Mouse (Mus musculus) midbrain, embryonic 13.5 days (tissue): ENCODE data around the gene Metap1. TPM values are rescaled to one million over a fixed set of nuclear protein-coding genes. Genes with fewer than 3 reads are reported as not detected.

Source experiments
- ATAC-seq: fragments of 200-750 bp; cut with Nextera tagmentation; 2 replicates; pipeline ENCODE4 v1.8.0; 2017; ENCODE audit warnings: mild to moderate bottlenecking, moderate TSS enrichment, moderate library complexity
- H3K27ac ChIP-seq: fragments of 300-500 bp; sonication (generic); 2 replicates; pipeline ENCODE4 v1.5.1; 2015; ENCODE audit warnings: inconsistent platforms, mild to moderate bottlenecking, moderate library complexity
- H3K27me3 ChIP-seq: fragments of 300-500 bp; sonication (generic); 2 replicates; pipeline ENCODE4 v1.6.1; 2015; ENCODE audit warnings: mild to moderate bottlenecking, inconsistent platforms
- H3K36me3 ChIP-seq: fragments of 300-500 bp; sonication (generic); 2 replicates; pipeline ENCODE4 v1.6.1; 2015; ENCODE audit warnings: mild to moderate bottlenecking, inconsistent platforms
- H3K4me1 ChIP-seq: fragments of 300-500 bp; sonication (generic); replicated peaks from 2 replicates; pipeline ENCODE4 v1.6.1; 2015; ENCODE audit warnings: inconsistent platforms
- H3K4me2 ChIP-seq: fragments of 300-500 bp; sonication (generic); replicated peaks from 2 replicates; pipeline ENCODE4 v1.6.1; 2015; ENCODE audit warnings: moderate library complexity, mild to moderate bottlenecking, inconsistent platforms
- H3K4me3 ChIP-seq: fragments of 300-500 bp; sonication (generic); replicated peaks from 2 replicates; pipeline ENCODE4 v1.5.1; 2015; ENCODE audit warnings: mild to moderate bottlenecking, inconsistent platforms
- H3K9ac ChIP-seq: fragments of 300-500 bp; sonication (generic); replicated peaks from 2 replicates; pipeline ENCODE4 v1.6.1; 2015; ENCODE audit warnings: mild to moderate bottlenecking, inconsistent platforms
- H3K9me3 ChIP-seq: fragments of 300-500 bp; sonication (generic); 2 replicates; pipeline ENCODE4 v1.6.1; 2016; ENCODE audit warnings: mild to moderate bottlenecking, inconsistent platforms
- WGBS: fragments of 180-500 bp; shearing (Covaris S2); methylation state at CpG from one replicate; pipeline ENCODE4 v1.1.7; 2015; 5-methylcytosine and 5-hydroxymethylcytosine counted together
- polyA plus RNA-seq: library from polyadenylated mRNA; unstranded; fragments of >200 nt; fragmentation: Nextera tagmentation; extraction: Ambion mirVana; gene quantifications from 2 replicates; pipeline ENCODE4 v1.2.1, GENCODE M21; 2015

The Metap1 gene
- polyA plus RNA-seq, result 43.4 and 46.6 TPM in 2 replicates

- WGBS, result under 1% methylated on average over 63 of the region's 65 CpGs
Observed at GRCm38 (mm10) chr3:138489327-138490033, at the start of gene Metap1. Gene Metap1 (minus strand): TSS chr3:138489515.

GRCm38 (mm10) chr3:138536031-138536430 is 46.7 kb upstream of the Metap1 start:
- H3K4me1 ChIP-seq, result peaks cover 11% of the 10 kb centered on the region
- no peak overlapping the region for H3K9ac ChIP-seq
- H3K36me3 ChIP-seq, result no peaks in the 10 kb centered on the region
- H3K4me2 ChIP-seq, result no peak overlapping the region
- no peak overlapping the region for H3K27ac ChIP-seq
- no peaks in the 10 kb centered on the region for H3K27me3 ChIP-seq
- WGBS, result 100% methylated on average over 2 of the region's 2 CpGs
- H3K4me3 ChIP-seq, result no peak overlapping the region
- H3K9me3 ChIP-seq, result no peaks in the 10 kb centered on the region
- no peak for ATAC-seq

More at GRCm38 (mm10) chr3:138489327-138490033, at the start of gene Metap1:
- Histone ChIP-seq H3K4me1 (peaks cover 15% of the 10 kb centered on the region), H3K36me3 (peaks cover 13% of the 10 kb centered on the region), H3K27ac (peak within 1 kb of the TSS; percentile 83), H3K9me3 (no peaks in the 10 kb centered on the region), H3K4me2 (peak within 1 kb of the TSS; percentile 61), H3K4me3 (peak within 1 kb of the TSS; percentile 88), H3K9ac (peak within 1 kb of the TSS; percentile 88), H3K27me3 (no peaks in the 10 kb centered on the region)
- peak; percentile 99 for ATAC-seq

GRCm38 (mm10) chr3:138532764-138533163 is 43.4 kb upstream of the Metap1 start:
- Histone ChIP-seq H3K9ac (no peak overlapping the region), H3K4me3 (no peak overlapping the region), H3K4me1 (peaks cover 36% of the 10 kb centered on the region), H3K27ac (no peak overlapping the region), H3K4me2 (no peak overlapping the region), H3K9me3 (no peaks in the 10 kb centered on the region), H3K36me3 (no peaks in the 10 kb centered on the region), H3K27me3 (no peaks in the 10 kb centered on the region)
- 80% methylated on average over 2 of the region's 2 CpGs for WGBS
- no peak for ATAC-seq

- no peak overlapping the region for H3K9ac ChIP-seq
- 66% methylated on average over 12 of the region's 12 CpGs for WGBS
- H3K27me3 ChIP-seq, result no peaks in the 10 kb centered on the region
- ATAC-seq, result no peak
- no peaks in the 10 kb centered on the region for H3K9me3 ChIP-seq
- H3K36me3 ChIP-seq, result no peaks in the 10 kb centered on the region
- H3K4me1 ChIP-seq, result peaks cover 36% of the 10 kb centered on the region
- no peak overlapping the region for H3K4me2 ChIP-seq
- H3K4me3 ChIP-seq, result no peak overlapping the region
- no peak overlapping the region for H3K27ac ChIP-seq
Observed at GRCm38 (mm10) chr3:138531479-138532181, 42.3 kb upstream of the Metap1 start.

- Histone ChIP-seq H3K4me3 (no peak overlapping the region), H3K4me1 (peaks cover 43% of the 10 kb centered on the region), H3K27ac (no peak overlapping the region), H3K27me3 (peaks cover 2% of the 10 kb centered on the region), H3K36me3 (no peaks in the 10 kb centered on the region), H3K4me2 (no peak overlapping the region), H3K9ac (no peak overlapping the region), H3K9me3 (no peaks in the 10 kb centered on the region)
- no peak for ATAC-seq
- 84% methylated on average over 8 of the region's 8 CpGs for WGBS
Observed at GRCm38 (mm10) chr3:138530578-138531478, 41.5 kb upstream of the Metap1 start.

- H3K4me2 ChIP-seq, result peak overlapping the region; percentile 72
- WGBS, result 1% methylated on average over 16 of the region's 16 CpGs
- H3K4me3 ChIP-seq, result peak overlapping the region; percentile 99
- peak overlapping the region; percentile 94 for H3K9ac ChIP-seq
- H3K27me3 ChIP-seq, result peaks cover 12% of the 10 kb centered on the region
- peaks cover 44% of the 10 kb centered on the region for H3K4me1 ChIP-seq
- peak overlapping the region; percentile 97 for H3K27ac ChIP-seq
- H3K36me3 ChIP-seq, result no peaks in the 10 kb centered on the region
- no peak for ATAC-seq
- no peaks in the 10 kb centered on the region for H3K9me3 ChIP-seq
Observed at GRCm38 (mm10) chr3:138528265-138528664, 39.0 kb upstream of the Metap1 start.

GRCm38 (mm10) chr3:138527667-138528231 is 38.4 kb upstream of the Metap1 start:
- H3K4me3 ChIP-seq, result peak overlapping the region; percentile 99
- 0% methylated on average over 40 of the region's 64 CpGs for WGBS
- H3K36me3 ChIP-seq, result no peaks in the 10 kb centered on the region
- peaks cover 44% of the 10 kb centered on the region for H3K4me1 ChIP-seq
- peak overlapping the region; percentile 97 for H3K27ac ChIP-seq
- ATAC-seq, result peak; percentile 85
- H3K9ac ChIP-seq, result peak overlapping the region; percentile 94
- no peaks in the 10 kb centered on the region for H3K9me3 ChIP-seq
- peaks cover 12% of the 10 kb centered on the region for H3K27me3 ChIP-seq
- H3K4me2 ChIP-seq, result peak overlapping the region; percentile 72

GRCm38 (mm10) chr3:138526916-138527666 is 37.8 kb upstream of the Metap1 start:
- Histone ChIP-seq H3K36me3 (no peaks in the 10 kb centered on the region), H3K4me3 (peak overlapping the region; percentile 99), H3K27me3 (peaks cover 12% of the 10 kb centered on the region), H3K4me2 (peak overlapping the region; percentile 85), H3K9me3 (no peaks in the 10 kb centered on the region), H3K4me1 (peaks cover 40% of the 10 kb centered on the region), H3K9ac (peak overlapping the region; percentile 94), H3K27ac (peak overlapping the region; percentile 97)
- WGBS, result under 1% methylated on average over 54 of the region's 85 CpGs
- ATAC-seq, result peak; percentile 90

GRCm38 (mm10) chr3:138526073-138526915 is 37.0 kb upstream of the Metap1 start, which contains the start of gene Eif4e:
Gene Eif4e (plus strand): TSS chr3:138526179.
- Histone ChIP-seq H3K36me3 (no peaks in the 10 kb centered on the region), H3K4me3 (peak within 1 kb of the TSS; percentile 99), H3K9ac (peak within 1 kb of the TSS; percentile 65), H3K27me3 (peaks cover 12% of the 10 kb centered on the region), H3K4me2 (peak within 1 kb of the TSS; percentile 85), H3K27ac (peak within 1 kb of the TSS; percentile 62), H3K4me1 (peaks cover 34% of the 10 kb centered on the region), H3K9me3 (no peaks in the 10 kb centered on the region)
- WGBS, result 2% methylated on average over 39 of the region's 39 CpGs
- peak; percentile 65 for ATAC-seq

GRCm38 (mm10) chr3:138525494-138525893 is 36.2 kb upstream of the Metap1 start:
- no peak overlapping the region for H3K4me3 ChIP-seq
- H3K4me1 ChIP-seq, result peaks cover 29% of the 10 kb centered on the region
- H3K9me3 ChIP-seq, result no peaks in the 10 kb centered on the region
- peak overlapping the region; percentile 85; the same call in 1 of the 2 replicates for H3K4me2 ChIP-seq
- 48% methylated on average over 8 of the region's 8 CpGs for WGBS
- H3K27ac ChIP-seq, result no peak overlapping the region
- H3K36me3 ChIP-seq, result no peaks in the 10 kb centered on the region
- ATAC-seq, result no peak
- H3K9ac ChIP-seq, result no peak overlapping the region
- H3K27me3 ChIP-seq, result peaks cover 12% of the 10 kb centered on the region
